Mouse (Mus musculus) erythroblast, adult 5-6 weeks (primary cell): ENCODE measurements around the gene Clint1. TPM values are rescaled to one million over a fixed set of nuclear protein-coding genes. Genes with fewer than 3 reads are reported as not detected.

Source experiments
- ATAC-seq: replicated peaks from 2 replicates; pipeline ENCODE4 v1.8.0; 2016; ENCODE audit warnings: moderate number of reproducible peaks, mild to moderate bottlenecking, moderate TSS enrichment, inconsistent platforms; ENCODE audit not compliant: poor library complexity, low FRiP score, severe bottlenecking
- total RNA-seq, 2 experiments: library from RNA; stranded (forward) in 1 of 2; stranded (reverse) in 1 of 2; fragments of 150-400 nt in 1 of 2; fragments of 200-764, 138-1000 nt in 1 of 2; gene quantifications; 2 replicates each; pipeline versions ENCODE4 v1.2.3 to v1.2.4; 2015 to 2017; ENCODE audit warnings: low replicate concordance in 2 of 2

Gene Clint1
- total RNA-seq (2015; ENCODE audit: low replicate concordance) (43.1 and 54.6 TPM in 2 replicates), total RNA-seq (2017; ENCODE audit: low replicate concordance) (37.2 and 42.1 TPM in 2 replicates)

DNA sequence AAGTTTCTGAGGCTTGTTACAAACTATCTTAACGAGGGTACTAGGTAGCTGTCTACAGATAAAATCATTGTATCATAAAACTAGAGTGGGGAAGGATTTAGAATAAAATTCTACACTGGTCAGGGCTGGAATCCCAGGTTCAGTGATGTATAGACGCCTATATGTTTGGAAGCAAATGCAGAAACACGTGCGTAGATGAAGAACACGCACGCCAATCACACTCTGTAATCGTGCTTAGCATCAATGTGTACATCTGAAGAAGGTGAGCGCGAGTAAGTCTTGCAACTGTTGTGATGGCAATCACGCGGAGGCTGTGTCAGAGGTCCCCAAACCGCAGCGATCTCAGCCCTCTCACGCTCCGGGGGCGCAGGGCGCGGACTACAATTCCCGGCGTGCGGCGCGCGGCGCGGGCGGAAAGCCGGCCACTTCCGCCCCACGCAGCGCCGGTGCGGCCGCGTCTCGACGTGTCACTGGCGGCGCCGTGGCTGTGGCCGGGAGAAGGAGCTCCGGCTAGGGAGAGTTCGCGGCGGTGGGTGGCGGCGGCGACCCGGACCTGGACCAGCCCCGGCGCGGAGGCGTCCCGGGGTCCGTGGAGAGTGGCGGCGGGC lies at the start of gene Clint1:
Clint1 (plus strand) TSS at position 536 of the 608 bp plus-strand sequence.
- peak; percentile 68 for ATAC-seq

DNA sequence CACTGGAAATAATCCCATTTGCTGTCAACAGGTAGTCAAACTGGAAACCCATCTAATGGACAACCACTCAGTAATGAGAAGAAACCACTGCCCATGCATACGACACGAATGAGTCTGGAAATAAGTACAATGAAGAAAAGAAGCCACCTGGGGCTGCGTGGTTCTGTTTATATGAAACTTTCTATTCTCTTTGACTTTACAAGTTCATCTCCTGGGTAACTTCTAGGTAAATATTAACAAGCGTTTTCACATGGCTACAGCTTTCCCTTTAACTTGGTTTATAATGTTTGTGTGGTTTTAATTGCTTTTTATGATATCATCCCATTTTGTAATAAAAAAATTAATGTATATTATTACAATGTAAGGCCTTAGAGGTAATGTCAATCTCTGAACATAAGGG lies 47.8 kb upstream of the Clint1 start:
- no peak for ATAC-seq

- peak; percentile 87 for ATAC-seq
These were observed 46.5 kb upstream of the Clint1 start for GRCm38 (mm10) chr11:45805312-45805772.

- ATAC-seq = no peak
These were observed 46.0 kb upstream of the Clint1 start for GRCm38 (mm10) chr11:45805810-45806209.

GRCm38 (mm10) chr11:45806264-45806663 lies 45.6 kb upstream of the Clint1 start:
- ATAC-seq = no peak

GRCm38 (mm10) chr11:45806809-45807208 lies 45.0 kb upstream of the Clint1 start:
- ATAC-seq = no peak

- no peak for ATAC-seq
These were observed 44.0 kb upstream of the Clint1 start for GRCm38 (mm10) chr11:45807820-45808219.

DNA sequence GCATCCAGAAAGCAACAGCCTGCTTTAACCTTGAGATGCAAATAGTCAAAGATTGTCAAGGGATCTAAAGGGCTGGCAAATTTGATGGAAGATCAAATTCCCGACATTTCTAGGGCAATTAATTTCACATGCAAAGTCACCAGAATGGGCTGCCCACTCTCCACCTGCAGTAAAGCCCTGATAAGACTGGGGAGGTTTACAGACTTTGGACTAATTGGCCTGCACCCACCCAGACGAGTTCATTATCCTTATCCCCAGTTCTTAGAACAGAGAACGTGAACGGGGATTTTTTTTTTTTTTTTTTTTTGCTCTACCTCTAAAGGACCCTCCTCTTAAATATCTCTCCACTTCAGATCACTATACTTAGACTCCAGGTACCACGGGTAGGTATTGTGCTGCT lies 42.4 kb upstream of the Clint1 start:
- no peak for ATAC-seq

DNA sequence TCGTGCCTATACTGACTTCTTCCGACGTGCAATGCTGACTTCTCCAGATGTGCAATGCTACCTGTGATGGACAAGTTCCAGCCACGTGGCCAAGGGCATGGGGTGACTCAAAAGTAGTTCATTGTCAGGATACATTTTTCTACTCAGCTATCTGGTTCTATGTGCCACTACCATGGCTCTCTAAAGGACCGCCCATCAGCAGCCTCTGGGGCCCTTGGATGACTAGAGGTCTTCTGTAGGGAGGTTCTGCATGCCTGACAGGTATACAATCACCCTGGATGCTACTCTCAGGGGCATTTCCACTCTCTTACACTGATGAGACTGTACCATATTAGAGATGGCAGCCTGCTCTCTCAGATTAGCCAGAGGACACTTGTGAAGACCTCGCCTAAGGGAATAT lies 41.8 kb upstream of the Clint1 start:
- 0 out of 2 replicates have a peak, but pooled peaks have one; percentile 36 for ATAC-seq

DNA sequence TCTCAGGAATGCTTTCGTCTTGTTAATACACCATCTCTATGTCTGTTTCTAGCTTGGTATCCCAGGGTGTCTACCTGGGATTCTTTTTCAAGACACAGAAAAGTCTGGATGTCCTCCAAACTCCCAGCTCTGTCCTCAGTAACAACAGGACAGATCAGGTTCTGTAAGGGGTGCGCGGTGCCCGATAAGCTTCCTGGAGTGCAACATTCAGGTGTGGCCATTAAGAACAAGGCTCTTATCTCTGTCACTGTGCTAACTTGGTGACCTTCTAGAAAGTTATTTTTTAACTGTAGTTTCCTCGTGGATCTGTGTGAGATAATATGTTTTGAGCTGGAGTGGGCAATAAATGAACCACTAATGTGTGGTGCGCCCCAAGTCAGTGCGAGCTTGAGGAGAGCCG lies 41.0 kb upstream of the Clint1 start:
- peak; percentile 75 for ATAC-seq

DNA sequence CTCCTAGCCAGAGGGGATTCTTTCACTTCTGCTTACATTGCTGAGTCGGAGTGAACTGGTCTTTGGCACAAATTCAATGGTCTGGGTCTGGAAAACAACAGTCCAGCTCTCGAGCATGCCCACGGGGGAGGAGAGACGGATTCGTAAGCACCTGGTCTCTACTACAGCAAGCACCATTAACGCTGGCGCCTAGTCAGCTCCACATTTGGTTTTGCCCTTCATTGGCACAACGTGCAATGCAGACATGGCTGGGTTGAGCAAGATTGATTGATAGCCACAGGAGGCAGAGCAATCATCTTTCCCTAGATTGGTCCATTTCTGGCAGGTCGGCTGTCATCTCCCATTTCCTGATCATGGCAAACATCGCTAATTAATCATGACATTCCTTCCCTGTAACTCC lies 36.2 kb upstream of the Clint1 start:
- ATAC-seq = no peak

- ATAC-seq = no peak
These were observed 35.1 kb upstream of the Clint1 start for GRCm38 (mm10) chr11:45816712-45817111.

- no peak for ATAC-seq
These were observed 33.9 kb upstream of the Clint1 start for GRCm38 (mm10) chr11:45817996-45818395.

GRCm38 (mm10) chr11:45820930-45821329 lies 30.9 kb upstream of the Clint1 start:
- no peak for ATAC-seq

DNA sequence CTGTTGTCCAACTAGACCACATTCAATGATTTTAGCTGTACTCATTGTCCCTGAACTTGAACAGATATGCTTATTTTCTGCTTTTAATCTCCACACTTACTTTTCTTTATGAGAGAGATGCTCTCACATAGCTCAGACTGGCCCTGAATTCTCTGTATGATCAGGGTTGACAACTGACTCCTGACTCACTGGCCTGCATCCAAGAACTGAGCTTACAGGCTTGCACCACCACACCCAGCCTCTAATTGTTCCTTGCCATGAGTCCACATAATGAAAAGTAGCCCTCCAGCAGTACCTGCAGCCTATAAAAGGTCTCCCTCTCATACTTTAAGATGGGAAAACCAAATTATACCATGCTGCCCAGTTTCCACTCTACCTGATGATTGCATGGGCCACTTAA lies 21.7 kb upstream of the Clint1 start:
- no peak for ATAC-seq

DNA sequence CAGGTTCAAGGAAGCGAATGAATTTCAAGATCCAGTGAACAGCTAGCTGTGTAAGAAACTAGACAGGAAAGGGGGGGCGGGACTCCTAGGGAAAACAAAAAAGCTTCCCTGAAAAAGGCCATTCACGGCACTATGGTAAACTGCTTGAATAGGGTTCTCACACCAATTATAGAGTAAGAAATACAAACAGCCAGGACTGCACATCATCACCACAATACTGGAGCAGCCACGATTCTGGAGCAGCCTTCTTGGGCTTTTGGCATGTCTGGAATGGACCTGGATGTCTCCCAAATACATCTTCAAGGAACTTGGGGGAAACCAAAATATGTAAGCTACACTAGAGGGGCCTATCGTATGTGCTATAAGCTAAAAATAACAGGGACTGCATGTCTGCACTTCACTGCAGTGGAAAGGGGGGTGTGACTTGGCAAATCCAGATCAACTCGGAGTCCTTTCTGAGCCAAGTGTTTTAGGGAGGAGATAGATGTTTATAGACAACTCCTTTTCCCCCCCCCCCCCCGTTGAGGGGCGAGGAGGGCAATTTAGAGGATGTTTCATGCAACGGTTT lies 21.0 kb upstream of the Clint1 start:
- no peak for ATAC-seq

DNA sequence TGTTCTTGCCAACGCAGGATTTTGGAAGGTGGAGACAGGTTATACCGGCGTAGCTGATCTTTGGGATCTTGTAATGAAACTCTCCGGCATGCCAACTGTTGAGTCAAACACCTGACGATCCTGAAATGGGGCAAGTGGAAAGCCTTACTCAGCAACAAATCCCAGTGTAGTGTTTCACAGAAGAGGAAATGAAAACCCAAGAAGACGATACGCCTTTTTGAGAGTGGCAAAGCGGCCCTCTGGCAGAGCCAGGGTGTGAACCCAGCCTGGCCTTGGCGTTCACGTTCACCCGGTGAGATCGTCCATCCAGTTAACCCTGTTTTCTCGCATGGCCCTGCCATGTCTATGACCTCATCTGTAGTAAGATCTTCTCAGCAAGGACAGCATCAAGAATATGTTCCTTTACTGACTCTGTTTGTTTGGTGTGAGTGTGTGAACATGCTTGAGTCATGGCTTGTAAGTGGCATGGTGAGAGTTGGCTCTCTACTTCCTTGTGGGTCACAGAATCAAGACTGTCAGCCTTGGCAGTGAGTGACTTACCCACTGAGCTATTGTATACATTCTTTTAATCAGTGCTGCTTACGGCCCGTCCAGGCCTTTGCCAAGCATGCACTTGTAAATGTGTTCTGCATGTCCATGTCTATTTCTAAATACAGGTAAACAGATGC lies 20.2 kb upstream of the Clint1 start:
- ATAC-seq = no peak

DNA sequence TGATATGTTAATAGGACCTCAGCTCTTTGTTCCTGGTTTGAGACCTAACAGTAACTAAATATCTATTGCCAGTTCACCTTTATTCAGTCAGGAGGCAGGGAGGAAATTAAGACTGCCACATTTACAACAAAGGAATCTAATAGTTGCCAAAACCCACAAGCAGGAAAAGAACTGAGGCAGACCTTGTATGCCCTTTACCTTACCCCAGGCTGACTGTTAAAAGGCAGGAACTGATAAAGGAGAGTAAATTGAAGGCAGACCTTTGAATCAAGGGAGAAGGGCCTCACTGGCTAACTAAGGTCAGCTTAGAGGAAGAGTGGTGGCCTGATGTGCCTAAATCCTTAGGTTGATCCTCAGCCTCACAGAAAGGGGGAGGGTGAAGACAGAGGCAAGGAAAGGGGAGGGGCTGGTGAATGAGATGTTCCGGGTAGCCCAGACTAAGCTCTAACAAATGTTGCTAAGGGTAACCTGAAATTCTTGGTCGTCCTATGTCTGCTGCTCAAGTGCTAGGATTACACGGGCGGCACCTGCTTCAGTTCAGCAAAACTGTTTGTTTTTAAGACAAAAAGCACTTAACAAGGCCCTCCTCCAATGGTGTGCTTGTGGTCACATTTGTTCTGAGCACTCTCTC lies 16.1 kb upstream of the Clint1 start:
- ATAC-seq = no peak

DNA sequence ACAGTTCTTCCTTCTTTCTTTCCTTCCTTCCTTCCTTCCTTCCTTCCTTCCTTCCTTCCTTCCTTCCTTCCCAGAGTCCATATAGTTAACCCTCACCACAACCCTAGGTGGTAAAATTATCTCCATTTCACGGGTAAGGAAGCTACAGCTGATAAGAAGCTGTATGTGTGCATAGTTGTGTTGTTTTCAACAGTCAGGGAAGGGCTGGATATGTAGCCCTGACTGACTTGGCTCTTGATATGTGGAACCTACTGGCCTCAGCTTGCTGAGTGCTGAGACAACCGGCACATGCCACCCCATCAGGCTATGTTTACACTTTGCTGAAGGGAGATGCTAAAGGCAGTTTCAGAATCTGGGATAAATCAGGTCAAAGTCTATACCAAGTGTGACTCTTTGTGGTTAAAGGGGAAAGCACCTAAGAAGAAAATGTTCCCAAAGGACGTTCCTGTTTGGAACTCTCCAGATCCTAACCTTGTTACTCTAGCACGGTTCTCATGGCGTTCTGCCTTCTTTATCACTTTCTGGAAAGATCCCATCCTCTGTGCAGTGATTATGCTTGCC lies 14.5 kb upstream of the Clint1 start:
- no peak for ATAC-seq

DNA sequence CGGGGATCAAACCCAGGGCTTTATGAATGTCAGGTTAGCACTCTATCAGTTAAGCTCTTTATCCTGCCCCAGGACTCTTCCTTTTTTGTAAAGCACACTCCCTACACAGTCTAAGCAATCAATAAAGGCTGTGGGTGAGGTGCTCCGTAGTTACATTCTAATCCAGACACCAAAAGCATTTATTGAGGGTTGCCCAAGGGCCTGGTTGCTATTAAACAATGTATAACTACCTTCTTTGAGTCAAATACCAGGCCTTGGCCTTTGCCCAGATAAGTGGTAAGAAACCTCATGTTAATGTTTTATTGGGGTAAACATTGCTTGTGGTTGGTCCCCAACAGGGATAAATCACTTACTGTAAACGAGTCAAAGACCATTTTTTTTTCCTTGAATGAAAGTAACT lies 13.4 kb upstream of the Clint1 start:
- ATAC-seq = no peak
